Mouse (Mus musculus): ENCODE results near the gene Mrap.

Gene Mrap

GRCm38 (mm10) chr16:90738092-90738956 is at the start of gene Mrap:
Mrap (plus strand) TSS chr16:90738207.
- no peak for DNase-seq

GRCm38 (mm10) chr16:90692704-90693385 is 45.2 kb upstream of the Mrap start:
- DNase-seq = no peak

GRCm38 (mm10) chr16:90693625-90694024 is 44.4 kb upstream of the Mrap start:
- DNase-seq = no peak

- DNase-seq = no peak
Observed at GRCm38 (mm10) chr16:90694719-90695118, 43.3 kb upstream of the Mrap start.

- DNase-seq = no peak
Observed at GRCm38 (mm10) chr16:90695121-90695520, 42.9 kb upstream of the Mrap start.

DNA sequence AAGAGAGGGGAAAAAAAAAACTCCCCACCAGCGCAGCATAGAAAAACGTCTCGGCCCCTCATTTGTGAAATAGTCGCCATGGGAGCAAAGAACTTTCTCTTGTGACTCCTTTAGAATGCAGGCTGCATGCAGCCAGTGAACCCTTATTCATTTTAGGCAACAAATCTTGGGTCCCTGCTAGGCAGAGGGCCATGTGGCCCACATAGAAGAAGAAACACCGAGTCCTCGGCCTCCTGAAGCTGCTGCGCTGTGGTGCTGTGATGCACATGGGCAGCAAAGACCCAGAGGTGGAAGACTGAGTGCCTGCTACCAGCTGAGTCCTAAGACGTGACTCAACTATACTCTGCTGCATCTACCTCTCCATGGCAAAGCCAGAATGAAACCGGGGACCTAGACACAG is 41.7 kb upstream of the Mrap start:
- DNase-seq = no peak

- DNase-seq = no peak
Observed at GRCm38 (mm10) chr16:90699390-90699789, 38.6 kb upstream of the Mrap start.

GRCm38 (mm10) chr16:90701541-90701940 is 36.5 kb upstream of the Mrap start:
- no peak for DNase-seq

DNA sequence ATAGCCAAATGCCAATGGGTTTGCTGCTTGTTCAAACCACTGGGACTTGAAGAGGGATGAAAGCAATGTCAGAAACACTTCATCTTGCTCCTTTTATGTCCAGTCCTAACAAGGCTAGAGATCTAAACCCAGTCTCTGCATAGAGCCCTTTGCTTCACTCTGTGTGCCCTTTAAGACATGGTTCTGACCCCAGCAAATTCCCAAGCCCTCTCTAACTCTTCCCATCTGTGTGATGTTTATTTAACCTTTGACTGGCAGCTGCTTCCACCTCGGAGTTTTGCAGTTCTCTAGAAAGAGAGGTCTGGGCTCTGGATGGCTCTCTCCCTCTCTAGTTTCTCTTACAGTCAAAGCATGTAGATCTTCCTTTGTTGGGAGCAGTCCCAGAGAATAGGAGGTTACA is 34.4 kb upstream of the Mrap start:
- DNase-seq = no peak

- DNase-seq = no peak
Observed at GRCm38 (mm10) chr16:90704161-90704825, 33.7 kb upstream of the Mrap start.

DNA sequence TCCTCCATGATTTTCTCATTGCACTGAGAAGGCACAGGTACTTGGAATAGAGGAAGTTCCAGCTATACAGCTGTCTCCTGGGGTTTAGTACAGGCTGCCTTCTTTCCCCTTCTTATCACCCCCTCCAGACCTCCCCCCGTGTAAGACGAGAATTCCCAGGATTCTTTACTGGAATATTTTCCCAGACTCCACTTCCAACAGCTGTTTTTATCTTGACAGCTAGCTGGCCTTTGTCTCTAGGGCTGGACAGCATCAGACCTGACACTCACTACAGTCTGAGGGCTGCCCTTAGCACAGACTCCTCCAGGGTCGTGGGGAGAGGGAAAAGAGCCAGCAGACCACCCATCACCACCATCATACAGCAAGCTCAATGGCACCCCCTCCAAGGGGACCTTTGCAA is 31.7 kb upstream of the Mrap start:
- DNase-seq = no peak

DNA sequence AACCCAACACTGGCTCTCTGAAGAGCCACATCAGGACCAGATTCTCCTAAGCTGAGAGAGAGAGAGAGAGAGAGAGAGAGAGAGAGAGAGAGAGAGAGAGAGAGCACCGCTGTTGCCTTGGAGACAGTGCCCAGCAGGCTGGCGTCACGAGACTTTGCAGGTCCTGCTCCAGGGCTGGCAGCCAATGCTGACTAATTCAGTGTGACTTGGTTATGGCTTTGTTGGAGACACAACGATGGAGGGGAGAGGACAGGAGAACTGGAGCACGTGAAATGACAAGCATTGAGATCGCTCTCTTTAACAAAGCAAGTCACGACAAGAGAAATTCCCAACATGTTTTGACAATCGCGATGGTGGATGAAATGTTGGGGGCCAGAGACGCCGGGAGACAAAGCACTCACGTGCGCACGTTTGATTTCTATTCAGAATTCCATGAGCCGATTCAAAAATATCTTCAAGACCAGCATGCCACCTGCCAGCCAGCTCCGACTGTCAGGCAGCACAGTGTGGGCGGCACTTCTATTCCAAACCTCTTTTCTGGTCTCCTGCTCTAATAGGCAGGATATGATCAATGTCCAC is 28.2 kb upstream of the Mrap start:
- peak; percentile 69 for DNase-seq

GRCm38 (mm10) chr16:90710313-90710712 is 27.7 kb upstream of the Mrap start:
- DNase-seq = no peak

GRCm38 (mm10) chr16:90724051-90724450 is 14.0 kb upstream of the Mrap start:
- no peak for DNase-seq

DNA sequence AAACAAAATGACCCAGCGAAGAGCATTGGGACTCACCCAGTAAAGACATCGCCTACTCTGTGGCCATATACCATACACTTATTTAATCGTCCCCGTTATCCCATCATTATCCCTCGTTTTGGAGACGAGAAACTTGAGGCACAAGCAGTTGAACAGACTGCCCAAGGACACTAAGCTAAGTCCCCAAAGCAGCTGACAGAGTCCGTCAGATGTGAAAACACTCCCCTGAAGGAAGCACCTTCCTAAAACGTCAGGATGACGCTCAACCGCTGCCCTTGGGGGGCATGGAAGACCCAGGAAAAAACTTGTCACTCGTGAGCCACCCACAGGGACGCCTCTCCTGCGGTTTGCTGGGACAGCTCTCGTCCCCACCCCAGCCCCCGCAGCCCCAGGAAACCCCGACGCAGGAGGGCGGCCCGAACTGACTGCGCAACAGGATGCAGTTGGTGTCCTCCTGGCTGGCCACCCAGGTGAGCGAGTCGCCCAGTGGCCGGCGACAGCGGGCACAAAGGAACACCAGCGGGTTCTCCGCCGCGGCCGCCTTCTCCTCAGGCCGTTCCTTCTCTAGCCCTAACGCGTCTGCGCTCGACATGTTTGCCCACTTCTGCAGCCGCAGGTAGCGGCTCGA is 11.3 kb upstream of the Mrap start:
- no peak for DNase-seq

DNA sequence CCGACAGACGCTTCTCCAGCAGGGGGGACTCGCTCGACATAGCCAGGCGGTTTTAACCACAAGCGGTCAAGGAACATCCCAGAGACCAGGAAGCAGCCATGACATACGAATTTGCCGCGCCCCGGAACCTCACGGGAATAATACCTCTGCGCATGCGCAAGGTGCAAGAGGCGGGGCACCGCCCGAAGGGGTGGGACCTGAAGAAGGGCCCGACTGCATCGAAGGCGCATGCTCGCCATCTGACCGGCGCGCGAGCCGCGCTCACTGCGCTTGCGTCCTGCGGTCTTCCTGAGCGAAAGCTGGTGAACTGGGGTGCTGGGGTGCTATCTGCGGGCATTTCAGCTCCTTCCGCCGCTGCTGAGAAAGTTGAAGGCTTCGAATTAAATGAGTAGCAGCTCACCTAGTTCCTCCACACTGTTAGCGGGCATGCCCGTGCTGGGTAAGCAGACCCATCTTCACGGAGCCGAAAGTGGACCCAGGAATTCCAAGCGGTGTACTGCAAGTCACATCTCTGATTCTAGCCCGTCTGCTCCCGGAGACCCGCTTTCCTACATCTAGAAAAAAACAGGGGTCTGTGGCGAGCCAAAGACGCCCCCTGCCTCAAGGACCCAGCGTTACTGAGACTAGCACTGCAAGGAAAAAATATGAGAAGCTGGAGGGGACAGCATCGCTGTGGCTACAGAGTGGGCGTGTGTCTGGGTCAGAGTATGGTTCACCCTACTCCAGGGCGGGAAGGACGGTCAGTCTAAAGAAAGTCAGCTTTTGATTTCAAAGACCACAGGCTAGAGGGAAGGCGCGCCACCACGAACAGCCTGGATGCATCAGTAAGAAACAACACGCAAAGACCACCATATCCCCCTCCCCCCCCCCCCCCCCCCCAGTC is 10.5 kb upstream of the Mrap start, which contains the start of gene Mis18a:
Gene Mis18a, minus strand, starts transcription at position 172 of the 883 bp plus-strand sequence.
- DNase-seq = peak; percentile 95

- DNase-seq = no peak
Observed at GRCm38 (mm10) chr16:90735611-90736010, 2.4 kb upstream of the Mrap start.

GRCm38 (mm10) chr16:90736672-90737270 is 1.2 kb upstream of the Mrap start:
- no peak for DNase-seq

DNA sequence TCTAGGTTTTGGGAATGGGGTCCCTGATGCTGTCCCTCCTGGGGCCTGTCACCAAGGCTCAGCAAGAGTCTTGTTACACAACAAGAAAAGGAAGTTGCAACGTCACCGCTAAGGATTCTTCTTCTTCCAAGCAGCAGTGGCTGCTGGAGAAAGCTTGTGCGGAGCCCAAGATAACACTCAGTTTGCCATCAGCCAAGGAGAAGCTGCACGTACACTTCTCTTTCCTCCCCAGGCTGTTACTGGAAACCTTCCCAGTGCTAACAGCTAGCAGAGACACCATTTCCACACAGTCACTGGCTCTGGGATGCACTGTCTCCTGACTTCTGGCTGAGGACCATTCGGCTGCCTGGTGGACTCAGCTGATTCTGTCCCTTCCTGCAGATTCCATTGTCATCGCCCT is 9.1 kb downstream of the Mrap start:
- no peak for DNase-seq

DNA sequence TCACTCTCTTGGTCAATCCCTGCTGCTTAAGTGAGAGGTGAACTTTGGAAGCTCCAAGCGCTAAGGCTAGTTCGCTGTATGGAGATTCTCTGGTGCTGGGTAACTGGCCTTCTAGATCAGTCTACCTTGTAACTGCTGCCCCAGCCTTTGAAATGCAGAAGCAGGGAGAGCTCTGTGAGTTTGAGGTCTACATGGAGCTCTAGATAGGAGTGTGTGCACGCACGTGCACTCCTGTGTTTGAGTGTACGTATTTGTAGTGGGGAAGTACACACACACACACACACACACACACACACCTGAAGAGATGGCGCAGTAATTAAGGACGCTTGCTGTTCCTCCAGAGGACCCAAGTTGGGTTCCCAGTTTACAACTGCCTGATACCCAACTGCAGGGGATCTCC is 10.2 kb downstream of the Mrap start:
- no peak for DNase-seq

- no peak for DNase-seq
Observed at GRCm38 (mm10) chr16:90753386-90753941, 15.5 kb downstream of the Mrap start.

All from cerebellum, adult 8-10 months (tissue).